Mouse (Mus musculus): ENCODE data around the gene Pnmal2.
"Not testable (repeated sequence)": the region's sequence is repeated elsewhere in the genome, so short reads cannot be mapped to it uniquely, and the experiment has no call there.

Pnmal2 gene

DNA sequence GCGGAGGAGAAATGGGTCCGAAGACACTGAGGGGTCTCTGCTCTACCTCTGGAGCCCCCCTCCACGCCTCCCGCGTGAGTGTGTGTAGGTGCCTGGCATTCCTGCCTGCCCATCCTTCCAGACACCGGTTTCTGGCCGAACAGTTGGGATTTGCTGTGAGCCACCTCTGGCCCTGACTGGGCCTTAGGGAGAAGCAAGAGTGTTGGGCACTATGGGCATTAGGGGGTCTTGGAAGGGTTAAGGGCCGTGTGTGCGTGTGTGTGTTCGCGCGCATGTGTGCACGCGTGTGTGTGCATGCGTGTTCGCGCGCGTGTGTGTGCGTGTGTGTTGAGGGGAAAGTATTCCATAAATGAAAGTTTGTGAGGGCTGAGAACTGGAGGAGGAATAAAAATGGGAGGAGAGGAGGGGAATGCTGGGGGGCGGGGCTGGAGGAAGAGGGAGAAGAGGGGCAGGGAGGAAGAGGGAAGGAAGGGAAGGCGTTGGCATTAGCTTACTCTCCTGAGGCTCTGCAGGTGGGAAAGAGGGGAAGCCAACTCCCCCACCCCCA lies 2.9 kb downstream of the Pnmal2 start:
- Histone ChIP-seq H3K27me3 (ENCODE audit: control insufficient read depth, insufficient read depth, low read length, poor library complexity, severe bottlenecking) (no peaks in the 10 kb centered on the region), H3K36me3 (ENCODE audit: control insufficient read depth, insufficient read depth, low read length, poor library complexity, severe bottlenecking) (no peaks in the 10 kb centered on the region)
- no peak for DNase-seq (ENCODE audit: low read depth, low spot score)

DNA sequence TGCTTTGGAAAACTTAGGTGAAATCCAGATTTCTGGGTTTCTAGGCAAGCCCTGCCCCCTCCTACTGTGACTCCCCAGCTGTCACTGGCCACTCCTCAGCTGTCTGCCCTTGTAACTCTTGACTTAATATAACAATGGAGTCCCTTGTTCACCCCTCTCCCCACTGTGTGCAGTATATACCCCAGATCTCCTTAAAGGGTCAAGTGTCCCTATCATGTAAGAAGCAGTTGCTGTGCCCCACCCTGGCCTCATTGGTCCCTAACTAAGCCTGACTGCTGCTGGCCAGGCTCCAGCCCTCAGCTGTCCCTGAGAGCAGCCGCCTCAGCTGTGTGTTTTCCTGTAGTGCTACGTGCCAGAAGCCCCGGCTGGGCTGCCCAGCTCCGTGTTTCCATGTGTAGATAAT lies 3.5 kb downstream of the Pnmal2 start:
- no peak for DNase-seq (ENCODE audit: low read depth, low spot score)
- Histone ChIP-seq H3K36me3 (ENCODE audit: control insufficient read depth, insufficient read depth, low read length, poor library complexity, severe bottlenecking) (no peaks in the 10 kb centered on the region), H3K27me3 (ENCODE audit: control insufficient read depth, insufficient read depth, low read length, poor library complexity, severe bottlenecking) (no peaks in the 10 kb centered on the region)

- Histone ChIP-seq H3K27me3 (ENCODE audit: control insufficient read depth, insufficient read depth, low read length, poor library complexity, severe bottlenecking) (no peaks in the 10 kb centered on the region), H3K36me3 (ENCODE audit: control insufficient read depth, insufficient read depth, low read length, poor library complexity, severe bottlenecking) (no peaks in the 10 kb centered on the region)
- DNase-seq (ENCODE audit: low read depth, low spot score), result no peak
Measured at GRCm38 (mm10) chr7:16948923-16949458, 4.5 kb downstream of the Pnmal2 start.

DNA sequence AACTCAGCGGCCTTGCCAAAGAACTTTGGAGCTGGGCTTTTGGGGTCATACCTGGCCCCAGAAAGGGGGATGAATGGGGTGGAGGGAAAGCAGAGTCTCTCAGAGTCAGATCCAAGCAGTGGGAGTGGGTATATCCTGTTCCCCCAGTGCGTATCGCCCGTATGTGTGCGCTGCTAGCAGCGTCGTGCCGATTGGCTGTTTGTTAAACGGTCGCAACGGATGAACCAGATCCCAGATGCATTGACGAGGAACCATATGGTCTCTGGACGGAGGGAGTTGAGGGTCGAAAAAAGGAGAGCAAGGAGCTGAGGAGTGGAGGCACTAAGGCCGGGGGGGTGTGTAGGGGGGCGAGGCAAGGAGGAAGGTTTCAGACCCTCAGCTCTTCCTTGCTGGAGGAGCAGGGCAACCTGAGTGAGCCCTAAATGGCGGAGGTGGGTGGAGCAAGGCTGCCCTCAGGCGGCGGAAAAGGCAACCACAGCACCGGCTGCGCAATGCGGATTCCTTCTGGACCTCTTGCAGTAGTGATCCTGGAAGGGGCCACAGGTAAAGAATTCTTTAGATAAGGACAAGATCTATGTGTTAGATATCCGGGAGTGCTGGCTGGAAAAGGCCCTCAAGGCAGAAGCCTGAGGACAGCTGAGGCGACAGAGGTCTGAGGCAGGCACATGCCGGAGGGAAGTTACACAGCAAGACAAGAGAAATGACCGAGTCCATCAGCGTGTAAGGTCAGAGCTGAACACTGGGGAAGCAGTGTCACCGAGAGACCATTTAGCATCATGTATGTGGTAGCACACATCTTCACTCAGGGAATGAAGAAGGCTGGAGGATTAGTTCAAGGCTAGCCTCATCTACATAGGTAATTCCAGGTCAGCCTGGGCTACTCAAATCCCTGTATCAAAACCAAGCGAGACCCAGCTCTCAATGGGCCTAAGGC lies 5.7 kb downstream of the Pnmal2 start:
- H3K27me3 ChIP-seq (ENCODE audit: control insufficient read depth, insufficient read depth, low read length, poor library complexity, severe bottlenecking), result no peaks in the 10 kb centered on the region
- no peaks in the 10 kb centered on the region for H3K36me3 ChIP-seq (ENCODE audit: control insufficient read depth, insufficient read depth, low read length, poor library complexity, severe bottlenecking)
- peak; percentile 77 for DNase-seq (ENCODE audit: low read depth, low spot score)

- DNase-seq (ENCODE audit: low read depth, low spot score), result peak; percentile 86
- Histone ChIP-seq H3K36me3 (ENCODE audit: control insufficient read depth, insufficient read depth, low read length, poor library complexity, severe bottlenecking) (no peaks in the 10 kb centered on the region), H3K27me3 (ENCODE audit: control insufficient read depth, insufficient read depth, low read length, poor library complexity, severe bottlenecking) (no peaks in the 10 kb centered on the region)
Measured at GRCm38 (mm10) chr7:16950861-16951635, 6.6 kb downstream of the Pnmal2 start.

DNA sequence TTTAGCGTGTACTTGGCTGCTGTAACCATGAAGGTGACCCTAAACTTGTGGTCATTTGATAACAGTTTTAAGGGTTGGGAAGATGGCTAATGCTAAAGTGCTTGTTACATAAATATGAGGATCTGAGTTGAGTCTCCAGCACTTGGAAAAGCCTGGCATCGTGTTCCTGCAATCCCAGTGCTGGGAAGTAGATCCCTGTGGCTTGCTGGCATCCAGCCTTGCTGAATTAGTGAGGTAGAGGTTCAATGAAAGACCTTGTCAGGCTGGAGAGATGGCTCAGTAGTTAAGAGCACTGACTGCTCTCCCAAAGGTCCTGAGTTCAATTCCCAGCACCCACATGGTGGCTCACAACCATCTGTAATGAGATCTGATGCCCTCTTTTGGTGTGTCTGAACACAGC lies 9.3 kb downstream of the Pnmal2 start:
- not testable (repeated sequence) for H3K27me3 ChIP-seq (ENCODE audit: control insufficient read depth, insufficient read depth, low read length, poor library complexity, severe bottlenecking); H3K36me3 ChIP-seq (ENCODE audit: control insufficient read depth, insufficient read depth, low read length, poor library complexity, severe bottlenecking); DNase-seq (ENCODE audit: low read depth, low spot score)

DNA sequence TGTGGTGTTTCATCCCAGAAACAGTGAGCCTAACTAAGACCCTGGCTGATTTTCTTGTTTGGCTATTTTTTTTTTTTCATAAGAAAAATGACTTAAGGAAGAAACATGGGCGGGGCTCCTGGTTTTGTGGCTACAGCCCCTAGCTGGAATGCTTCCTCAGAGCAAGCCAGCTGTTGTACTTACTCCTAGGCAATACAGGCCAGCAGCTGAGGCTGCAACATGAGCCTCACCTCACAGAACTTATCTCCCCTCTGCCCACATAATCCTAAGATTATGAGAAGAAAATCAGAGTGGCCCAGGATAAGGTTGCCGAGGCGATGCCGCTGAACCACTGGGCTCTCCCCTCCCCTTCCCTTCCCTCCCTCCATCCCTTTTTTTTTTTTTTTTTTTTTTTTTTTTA lies 11.2 kb downstream of the Pnmal2 start:
- no peaks in the 10 kb centered on the region for H3K27me3 ChIP-seq (ENCODE audit: control insufficient read depth, insufficient read depth, low read length, poor library complexity, severe bottlenecking)
- H3K36me3 ChIP-seq (ENCODE audit: control insufficient read depth, insufficient read depth, low read length, poor library complexity, severe bottlenecking), result no peaks in the 10 kb centered on the region
- DNase-seq (ENCODE audit: low read depth, low spot score), result no peak

DNA sequence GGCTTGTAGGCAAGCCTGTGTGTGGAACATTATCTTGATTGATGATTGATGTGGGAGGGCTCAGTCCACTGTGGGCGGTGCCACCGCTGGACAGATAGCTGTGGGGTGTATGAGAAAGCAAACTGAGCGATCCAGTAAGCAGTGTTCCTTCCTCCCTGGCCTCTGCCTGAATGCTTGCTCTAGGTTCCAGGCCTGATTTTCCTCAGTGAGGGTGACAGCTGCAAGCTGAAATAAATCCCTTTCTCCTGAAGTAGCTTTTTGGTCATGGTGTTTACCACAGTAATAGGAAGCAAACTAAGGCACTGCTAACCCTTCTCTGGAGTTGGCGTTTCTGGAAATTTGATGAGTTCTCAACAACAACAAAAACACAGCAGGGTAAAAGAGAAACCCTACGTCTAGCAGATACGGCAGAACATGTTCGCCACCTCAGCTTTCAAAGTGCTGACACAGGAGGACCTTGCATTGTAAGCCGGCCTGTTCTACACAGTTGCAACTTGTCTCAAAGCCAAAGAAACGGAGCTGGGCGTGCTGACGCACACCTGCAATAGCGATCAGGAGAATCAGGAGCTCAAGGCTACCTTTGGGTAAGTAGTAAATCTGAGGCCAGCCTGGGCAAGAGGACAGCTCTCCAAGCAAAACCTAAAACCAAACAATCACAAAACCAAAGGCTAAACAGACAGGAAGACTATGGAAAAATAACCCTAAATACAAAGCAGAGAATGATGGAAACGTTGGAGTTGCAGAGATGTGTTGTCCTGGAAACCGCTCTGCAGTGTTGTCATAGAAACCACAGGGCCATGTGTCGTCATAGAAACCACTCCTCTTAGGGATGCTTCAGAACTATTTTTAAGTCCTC lies 12.2 kb downstream of the Pnmal2 start:
- DNase-seq (ENCODE audit: low read depth, low spot score), result no peak
- Histone ChIP-seq H3K36me3 (ENCODE audit: control insufficient read depth, insufficient read depth, low read length, poor library complexity, severe bottlenecking) (no peaks in the 10 kb centered on the region), H3K27me3 (ENCODE audit: control insufficient read depth, insufficient read depth, low read length, poor library complexity, severe bottlenecking) (no peaks in the 10 kb centered on the region)

DNA sequence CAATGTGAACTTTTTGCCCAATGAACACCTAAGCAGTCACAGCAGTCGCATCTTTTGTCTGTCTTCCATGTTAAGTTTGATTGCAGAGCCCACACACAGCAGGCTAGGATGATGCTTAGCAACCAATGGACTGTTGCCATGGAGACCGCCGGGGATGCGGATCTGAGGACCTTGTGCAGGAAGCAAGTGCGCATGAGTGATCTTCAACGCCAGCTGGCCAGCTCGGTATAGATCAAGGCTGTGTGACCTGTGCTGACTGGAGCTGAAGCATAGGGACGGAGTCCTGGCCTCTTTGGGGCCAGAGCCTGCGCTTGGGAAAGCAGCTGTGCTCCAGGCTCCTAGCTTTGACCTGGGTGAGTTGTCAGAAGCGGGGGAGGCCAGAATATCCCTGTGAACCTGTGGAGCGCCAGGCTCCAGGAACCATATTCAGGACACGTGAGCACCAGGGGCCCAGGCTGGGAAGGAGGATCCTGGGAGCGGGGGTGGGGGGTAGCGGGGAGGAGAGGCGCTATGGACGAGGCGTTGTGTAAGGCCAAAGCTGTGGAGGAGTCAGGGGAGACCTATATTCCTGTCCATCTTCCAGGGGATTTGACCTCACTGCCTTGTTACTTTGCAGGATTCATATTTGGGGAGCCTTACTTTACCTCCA lies 15.2 kb downstream of the Pnmal2 start, which contains the start of gene Pnmal1:
Gene Pnmal1 (plus strand): TSS at position 141 of the 649 bp plus-strand sequence.
- DNase-seq (ENCODE audit: low read depth, low spot score), result no peak
- no peaks in the 10 kb centered on the region for H3K27me3 ChIP-seq (ENCODE audit: control insufficient read depth, insufficient read depth, low read length, poor library complexity, severe bottlenecking)
- no peaks in the 10 kb centered on the region for H3K36me3 ChIP-seq (ENCODE audit: control insufficient read depth, insufficient read depth, low read length, poor library complexity, severe bottlenecking)

DNA sequence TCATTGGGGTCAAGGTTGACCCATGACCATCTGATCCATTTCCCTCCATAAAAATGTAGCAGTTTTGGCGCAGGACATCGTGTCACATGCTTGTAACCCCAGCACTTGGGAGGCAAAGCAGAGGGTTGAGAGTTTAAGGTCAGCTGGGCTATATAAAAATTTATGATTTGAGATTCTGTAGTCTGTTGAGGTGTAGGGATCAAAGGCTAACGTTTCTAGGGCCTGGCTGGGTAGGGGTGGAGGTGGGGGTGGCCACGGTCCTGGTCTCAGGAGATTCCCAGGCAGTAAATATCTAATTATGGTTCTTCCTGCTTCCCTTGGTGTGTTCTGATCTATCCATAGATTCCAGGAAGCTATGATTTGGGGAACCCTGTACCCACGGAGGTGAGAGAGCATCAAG lies 17.2 kb downstream of the Pnmal2 start:
- H3K27me3 ChIP-seq (ENCODE audit: control insufficient read depth, insufficient read depth, low read length, poor library complexity, severe bottlenecking), result no peaks in the 10 kb centered on the region
- DNase-seq (ENCODE audit: low read depth, low spot score), result no peak
- no peaks in the 10 kb centered on the region for H3K36me3 ChIP-seq (ENCODE audit: control insufficient read depth, insufficient read depth, low read length, poor library complexity, severe bottlenecking)

DNA sequence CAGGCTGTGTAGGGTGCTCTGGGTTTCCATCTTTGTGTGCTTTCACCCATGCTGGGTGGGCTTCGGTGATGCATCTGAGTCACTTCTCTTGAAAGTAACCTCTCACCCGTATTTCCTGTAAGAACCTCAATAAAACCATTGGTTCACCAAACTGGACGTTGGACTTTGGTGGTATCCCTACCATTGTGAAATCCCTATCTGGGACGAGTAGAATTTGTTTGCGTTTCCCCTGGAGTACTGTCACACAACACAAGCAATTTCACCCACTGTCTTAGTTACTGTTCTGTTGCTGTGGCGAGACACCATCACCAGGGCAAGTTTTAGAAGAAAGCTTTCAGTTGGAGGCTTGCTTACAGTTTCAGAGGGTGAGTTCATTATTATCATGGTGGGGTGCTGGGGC lies 23.9 kb downstream of the Pnmal2 start:
- Histone ChIP-seq H3K27me3 (ENCODE audit: control insufficient read depth, insufficient read depth, low read length, poor library complexity, severe bottlenecking) (no peaks in the 10 kb centered on the region), H3K36me3 (ENCODE audit: control insufficient read depth, insufficient read depth, low read length, poor library complexity, severe bottlenecking) (no peaks in the 10 kb centered on the region)
- no peak for DNase-seq (ENCODE audit: low read depth, low spot score)

GRCm38 (mm10) chr7:16971160-16971559 lies 26.7 kb downstream of the Pnmal2 start:
- no peaks in the 10 kb centered on the region for H3K36me3 ChIP-seq (ENCODE audit: control insufficient read depth, insufficient read depth, low read length, poor library complexity, severe bottlenecking)
- no peak for DNase-seq (ENCODE audit: low read depth, low spot score)
- H3K27me3 ChIP-seq (ENCODE audit: control insufficient read depth, insufficient read depth, low read length, poor library complexity, severe bottlenecking), result no peaks in the 10 kb centered on the region

- no peak for DNase-seq (ENCODE audit: low read depth, low spot score)
- H3K27me3 ChIP-seq (ENCODE audit: control insufficient read depth, insufficient read depth, low read length, poor library complexity, severe bottlenecking), result no peaks in the 10 kb centered on the region
- no peaks in the 10 kb centered on the region for H3K36me3 ChIP-seq (ENCODE audit: control insufficient read depth, insufficient read depth, low read length, poor library complexity, severe bottlenecking)
Measured at GRCm38 (mm10) chr7:16974018-16974417, 29.5 kb downstream of the Pnmal2 start.

DNA sequence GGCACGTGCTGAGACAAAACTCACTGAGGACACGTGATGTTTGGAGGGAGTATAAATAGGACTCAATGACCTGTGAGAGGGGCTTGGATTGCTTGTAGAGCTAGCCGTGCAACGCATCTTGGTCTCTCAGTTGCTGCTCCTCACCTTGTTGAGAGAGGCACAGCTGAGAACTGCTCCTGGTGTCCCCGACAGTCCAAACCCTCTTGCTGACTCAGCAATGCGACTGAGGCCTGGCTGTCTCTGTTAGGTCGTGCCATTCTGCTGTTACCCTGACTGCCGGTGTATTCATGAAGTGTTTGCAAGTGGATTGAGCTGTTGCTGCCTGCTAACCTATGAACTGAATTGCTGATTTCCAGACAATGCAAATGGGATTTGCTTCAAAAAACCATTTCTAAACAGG lies 31.8 kb downstream of the Pnmal2 start:
- H3K27me3 ChIP-seq (ENCODE audit: control insufficient read depth, insufficient read depth, low read length, poor library complexity, severe bottlenecking), result no peaks in the 10 kb centered on the region
- H3K36me3 ChIP-seq (ENCODE audit: control insufficient read depth, insufficient read depth, low read length, poor library complexity, severe bottlenecking), result no peaks in the 10 kb centered on the region
- DNase-seq (ENCODE audit: low read depth, low spot score), result no peak

Measured in splenic B cell, adult 2 months (primary cell).